Mouse (Mus musculus): ENCODE data around the gene Gm8356.
"Not testable (repeated sequence)": the region's sequence is repeated elsewhere in the genome, so short reads cannot be mapped to it uniquely, and the experiment has no call there.

Gene Gm8356

GRCm38 (mm10) chr14:6537190-6537589 is at the start of gene Gm8356:
Gene Gm8356 (minus strand): TSS chr14:6537290.
- DNase-seq (ENCODE audit: low read depth, low spot score), result not testable (repeated sequence)

- DNase-seq (ENCODE audit: low read depth, low spot score), result not testable (repeated sequence)
These were observed 50.8 kb downstream of the Gm8356 start for GRCm38 (mm10) chr14:6486331-6486730.

GRCm38 (mm10) chr14:6485541-6485940 is 51.5 kb downstream of the Gm8356 start:
- not testable (repeated sequence) for DNase-seq (ENCODE audit: low read depth, low spot score)

- DNase-seq (ENCODE audit: low read depth, low spot score), result not testable (repeated sequence)
These were observed 55.0 kb downstream of the Gm8356 start for GRCm38 (mm10) chr14:6482126-6482525.
